Mouse (Mus musculus): ENCODE measurements around the gene Oxct1.

Oxct1 gene

DNA sequence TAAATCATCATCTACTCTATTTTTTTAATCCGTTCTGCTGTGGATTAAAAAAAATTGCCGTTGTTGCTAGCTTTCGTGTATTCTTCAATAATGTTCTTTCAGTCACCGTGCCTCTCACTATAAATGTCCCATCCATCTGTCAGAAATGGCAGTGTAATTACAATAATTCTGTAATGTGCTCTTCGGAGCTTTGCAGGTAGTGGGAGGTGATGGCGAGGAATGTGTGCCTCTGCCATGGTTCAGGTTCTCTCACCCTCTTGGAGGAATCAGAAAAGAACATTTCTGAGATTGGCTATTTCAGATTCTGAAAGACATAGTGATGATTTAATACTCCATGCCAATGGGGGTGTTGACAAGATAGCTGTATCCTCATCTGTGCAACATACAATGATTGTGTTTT lies 93.8 kb downstream of the Oxct1 start:
- DNase-seq (ENCODE audit: low spot score): no peak

DNA sequence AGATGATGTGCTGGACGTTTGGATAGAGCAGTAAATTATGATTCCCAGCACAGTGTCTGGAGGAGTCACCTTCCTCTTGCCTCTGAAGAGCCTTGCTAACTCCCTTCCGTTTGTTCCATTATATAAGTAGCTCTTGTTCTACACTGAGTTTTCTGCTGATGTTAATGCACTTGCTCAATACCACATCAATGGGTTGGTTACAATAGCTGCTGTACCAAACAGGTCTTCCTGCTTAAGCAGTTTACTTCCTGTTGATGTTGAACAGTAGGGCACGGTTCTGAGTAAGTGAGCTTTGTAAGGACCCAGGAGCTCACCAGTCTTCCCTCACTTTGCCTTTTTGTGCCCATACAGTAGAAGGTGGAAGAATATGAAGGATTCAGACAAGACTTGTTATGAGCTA lies 98.5 kb downstream of the Oxct1 start:
- DNase-seq (ENCODE audit: low spot score): no peak

DNA sequence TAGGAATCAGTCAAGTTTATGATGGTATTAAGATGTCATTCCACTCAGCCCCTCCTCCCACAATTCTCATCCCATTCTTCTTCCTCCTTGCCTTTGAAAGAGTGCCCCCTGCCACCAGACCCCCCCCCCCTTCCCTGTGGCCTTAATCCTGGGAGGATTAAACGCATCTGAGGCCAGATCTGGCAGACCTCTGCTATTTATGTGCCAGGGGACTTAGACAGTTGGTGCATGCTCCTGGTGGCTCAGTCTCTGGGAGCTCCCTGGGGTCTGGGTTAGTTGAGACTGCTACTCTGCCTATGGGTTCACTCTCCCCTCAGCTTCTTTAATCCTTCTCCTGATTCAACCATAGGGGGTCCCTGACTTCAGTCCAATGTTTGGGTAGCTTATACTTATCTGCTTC lies 112.3 kb downstream of the Oxct1 start:
- no peak for DNase-seq (ENCODE audit: low spot score)

DNA sequence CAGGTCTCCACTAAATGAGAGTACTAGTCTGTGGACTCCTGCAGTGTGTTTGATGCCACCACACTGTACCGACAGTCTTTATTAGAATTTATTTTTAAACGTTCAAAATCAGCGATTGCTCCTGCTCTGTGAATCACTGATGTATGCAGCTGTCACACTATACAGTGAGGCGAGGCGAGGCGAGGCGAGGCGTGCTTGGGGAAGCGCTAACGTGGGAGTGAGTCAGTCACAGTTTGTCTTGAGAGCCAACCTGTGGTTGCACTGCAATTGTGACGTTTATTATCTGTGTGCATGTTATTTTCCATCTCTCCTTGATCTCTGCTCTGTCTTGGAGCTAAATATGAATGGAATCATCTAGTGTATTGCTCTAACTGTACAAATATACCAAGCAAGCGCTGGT lies 113.3 kb downstream of the Oxct1 start:
- no peak for DNase-seq (ENCODE audit: low spot score)

DNA sequence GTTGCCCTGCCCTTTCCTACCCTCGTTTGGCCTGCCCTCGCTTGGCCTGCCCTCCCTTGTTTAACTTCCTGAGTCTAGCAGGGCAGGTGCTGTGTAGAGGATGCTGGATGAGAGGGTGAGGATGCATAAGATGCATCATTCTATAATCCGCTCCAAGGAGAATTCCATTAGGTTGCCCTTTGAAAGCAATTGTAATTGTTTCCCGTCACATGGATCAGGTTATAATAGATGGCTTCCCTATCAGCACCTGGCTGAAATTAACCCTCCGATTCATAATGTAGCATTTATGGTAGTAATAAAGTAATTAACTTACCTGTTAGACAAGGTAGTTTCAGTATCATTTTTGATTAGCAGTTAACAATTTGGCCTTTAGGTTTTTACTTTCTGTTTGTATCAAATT lies 119.2 kb downstream of the Oxct1 start:
- DNase-seq (ENCODE audit: low spot score): no peak

DNA sequence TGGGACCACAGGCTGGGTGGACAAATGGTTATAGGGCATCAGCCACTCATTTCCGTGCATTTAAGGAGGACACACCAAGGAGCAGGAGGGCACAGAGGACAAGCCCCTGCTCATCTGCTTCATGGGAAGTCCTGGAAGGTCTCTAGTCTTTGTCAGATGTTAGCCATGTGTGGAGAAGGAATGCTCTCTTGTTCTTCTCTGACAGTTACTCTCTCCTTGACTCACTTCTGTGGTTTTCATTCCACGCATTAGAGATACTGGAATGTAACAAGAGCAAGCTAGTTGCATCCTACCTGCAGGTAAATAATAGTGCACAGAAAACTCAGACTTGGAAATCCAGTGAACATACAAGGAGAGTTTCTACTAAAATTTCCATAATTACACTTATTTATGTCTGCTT lies 121.5 kb downstream of the Oxct1 start:
- no peak for DNase-seq (ENCODE audit: low spot score)

DNA sequence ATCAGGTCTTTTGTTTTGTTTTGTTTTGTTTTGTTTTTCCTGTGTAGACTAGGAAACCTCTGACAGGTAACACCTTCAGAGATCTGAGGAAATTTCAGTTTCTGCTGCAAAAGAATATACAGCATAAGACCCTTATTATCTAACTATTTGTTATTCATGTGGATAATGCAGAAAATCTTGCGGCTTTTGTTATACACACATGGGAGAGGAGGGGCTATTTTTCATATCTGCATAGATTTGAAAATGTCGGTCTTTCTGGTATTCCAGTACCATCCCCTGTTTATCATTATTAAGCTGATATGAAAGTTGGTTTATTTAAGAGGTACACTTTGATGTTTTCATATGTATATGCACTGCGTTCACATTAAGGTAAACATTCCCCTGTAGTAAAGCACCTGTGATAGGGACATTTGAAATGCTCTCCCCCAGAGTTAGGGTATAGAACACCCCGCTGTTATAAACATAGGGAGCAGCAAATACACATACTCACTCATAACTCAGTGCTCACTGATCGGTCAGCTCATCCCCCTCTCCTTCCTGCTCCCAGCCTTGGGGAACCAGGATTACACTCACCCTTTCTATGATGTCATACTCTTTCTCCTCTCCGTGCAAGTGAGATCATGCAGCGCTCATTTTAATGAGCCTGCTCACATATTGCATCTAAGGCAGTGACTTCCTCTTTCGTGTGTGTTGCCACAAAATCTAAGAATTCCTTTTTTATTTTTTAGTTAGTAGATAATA lies 122.6 kb downstream of the Oxct1 start:
- DNase-seq (ENCODE audit: low spot score): no peak

DNA sequence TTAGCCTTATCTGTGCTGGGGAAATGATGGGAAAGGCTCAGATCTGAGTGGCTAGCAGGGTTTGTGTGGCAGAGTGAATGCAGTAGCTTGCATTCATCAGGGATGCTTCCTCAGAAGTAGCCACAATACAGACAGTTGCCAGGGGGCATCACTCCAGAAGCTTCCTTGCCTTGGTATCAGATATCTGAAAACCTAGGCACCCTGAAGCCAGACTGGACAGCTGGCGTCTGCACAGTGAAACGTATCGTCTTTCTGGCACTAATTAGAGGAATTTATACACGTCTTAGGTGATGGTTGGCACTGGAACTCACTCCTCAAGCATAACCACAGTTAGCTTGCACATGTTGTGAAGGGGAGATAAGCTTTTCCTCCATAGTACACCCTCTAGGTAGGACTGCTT lies 128.5 kb downstream of the Oxct1 start:
- DNase-seq (ENCODE audit: low spot score): no peak

DNA sequence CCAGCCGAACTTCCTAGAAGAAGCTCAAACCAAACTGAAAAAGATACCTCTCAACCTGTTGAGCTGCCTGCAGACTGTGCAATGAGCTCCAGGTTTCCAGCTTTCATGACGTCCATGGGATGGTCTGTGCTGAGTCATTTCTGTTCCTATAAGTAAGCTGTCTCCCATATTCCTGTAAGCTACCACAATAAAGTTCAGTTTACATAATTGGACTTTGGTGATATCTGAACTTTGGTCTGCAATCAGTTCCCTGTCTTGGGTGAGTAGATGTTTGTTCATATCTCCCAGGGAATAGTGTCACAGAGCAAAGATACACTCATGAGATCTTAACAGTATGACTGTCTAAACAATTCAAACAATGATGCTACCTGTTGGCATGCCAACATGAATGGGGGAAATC lies 141.8 kb downstream of the Oxct1 start:
- no peak for DNase-seq (ENCODE audit: low spot score)

DNA sequence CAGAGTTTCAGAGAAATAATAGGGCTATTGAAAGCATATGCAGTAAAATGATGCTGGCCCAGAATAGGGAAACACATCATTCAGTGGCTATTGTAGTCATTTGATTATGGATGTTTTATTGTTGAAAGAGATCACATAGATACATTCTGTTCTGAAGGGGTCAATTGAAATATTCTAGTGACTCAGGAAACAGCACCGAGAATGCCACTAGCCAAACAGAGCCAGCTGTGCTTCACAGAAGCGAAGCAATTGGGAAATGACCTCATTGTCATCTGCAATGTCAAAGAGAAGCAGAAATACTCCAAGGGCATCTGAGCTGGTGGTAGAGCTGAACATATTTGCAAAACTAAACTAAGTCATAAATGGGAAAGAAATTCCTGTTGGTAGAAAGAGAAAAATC lies 145.4 kb downstream of the Oxct1 start:
- no peak for DNase-seq (ENCODE audit: low spot score)

DNA sequence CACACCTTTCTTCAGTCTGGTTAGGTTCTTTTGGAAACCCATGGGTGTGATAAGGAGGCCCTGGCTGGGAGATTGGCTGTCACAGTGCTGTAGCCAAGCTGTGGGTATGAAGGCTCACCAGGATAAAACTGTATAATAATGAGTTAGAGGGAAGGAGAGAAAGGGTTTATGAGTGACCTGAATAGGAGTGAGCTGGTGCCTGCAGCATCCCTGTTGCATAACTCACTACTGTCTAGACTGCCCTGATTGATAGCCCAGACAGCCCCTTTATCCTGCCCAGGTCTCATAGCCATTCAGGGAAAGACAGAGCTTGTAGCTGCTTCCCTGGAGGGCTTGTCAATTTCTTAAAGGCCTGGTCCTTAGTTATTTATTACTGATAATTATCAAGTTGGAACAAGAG lies 171.7 kb downstream of the Oxct1 start:
- DNase-seq (ENCODE audit: low spot score): no peak

Data from c-Kit-positive CD71-positive TER-119-positive erythroid progenitor cells, embryonic 14.5 days (primary cell).